Mouse (Mus musculus) megakaryocyte, embryonic 14.5 days (primary cell): ENCODE measurements around the gene Cldn14.

Source experiments
- FLI1 ChIP-seq: IDR thresholded peaks from 2 replicates; pipeline ENCODE4 v1.6.1; 2012; ENCODE audit warnings: low read length, inconsistent platforms, mixed read lengths
- GATA1 ChIP-seq: IDR thresholded peaks from 3 replicates; pipeline ENCODE4 v1.6.1; 2012; ENCODE audit warnings: mixed read lengths, low read length, inconsistent platforms, borderline replicate concordance

DNA sequence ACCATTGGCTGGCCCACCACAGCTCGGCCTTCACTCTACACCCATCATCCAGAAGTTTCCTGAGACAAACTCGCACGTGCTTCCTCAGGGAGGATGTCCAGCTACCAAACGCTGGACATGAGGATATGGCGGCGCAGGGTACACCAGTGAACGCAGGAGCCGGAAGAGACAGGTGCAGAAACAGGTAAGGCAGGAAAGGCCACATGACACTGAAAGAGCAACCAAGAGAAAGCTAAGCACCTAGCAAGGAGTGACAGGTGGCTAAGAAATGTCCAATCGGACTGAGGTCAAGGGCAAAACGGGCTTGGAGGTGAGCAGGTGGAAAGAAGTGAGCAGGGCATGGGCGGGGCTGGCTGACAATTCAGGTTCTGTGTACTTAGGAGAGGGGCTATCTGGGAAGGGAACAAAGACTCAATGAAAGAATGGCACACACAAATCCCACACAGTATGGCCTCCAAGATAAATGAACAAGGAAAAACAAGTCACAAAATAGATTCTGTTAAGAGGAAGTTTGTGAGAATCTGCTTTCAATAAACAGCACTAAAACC, 47.5 kb downstream of the Cldn14 start:
- TF ChIP-seq GATA1 (no peak), FLI1 (no peak)
